Mouse (Mus musculus): ENCODE results near the gene Spsb4. TPM values are rescaled to one million over a fixed set of nuclear protein-coding genes. Genes with fewer than 3 reads are reported as not detected.

Gene Spsb4
- polyA plus RNA-seq, 1 experiment, result 0.43 TPM

GRCm38 (mm10) chr9:96954063-96954809, 64.4 kb downstream of the Spsb4 start:
- H3K27me3 ChIP-seq (ENCODE audit: control insufficient read depth, insufficient read depth, low read length), result no peaks in the 10 kb centered on the region
- TF ChIP-seq CTCF (IDR thresholded peaks at IDR 0.05; ENCODE audit: borderline replicate concordance, control insufficient read depth, extremely low read depth, insufficient read depth, low read length, poor library complexity) (no peak), POLR2A (IDR thresholded peaks at IDR 0.05; ENCODE audit: control insufficient read depth, extremely low read depth, insufficient read depth, low read length, poor library complexity) (no peak)
- DNase-seq, result no peak
- peaks cover 58% of the 10 kb centered on the region for H3K4me1 ChIP-seq (replicated peaks; ENCODE audit: control insufficient read depth, insufficient read depth, low read length)
- H3K4me3 ChIP-seq (ENCODE audit: control insufficient read depth, insufficient read depth, low read length), result no peak overlapping the region
- peak overlapping the region; percentile 27 for H3K27ac ChIP-seq (ENCODE audit: control insufficient read depth, insufficient read depth, low read length)
- H3K36me3 ChIP-seq (ENCODE audit: control insufficient read depth, insufficient read depth, low read length), result no peaks in the 10 kb centered on the region
- 94% methylated on average over 15 of the region's 15 CpGs for WGBS

- H3K4me1 ChIP-seq (replicated peaks; ENCODE audit: control insufficient read depth, insufficient read depth, low read length), result peaks cover 65% of the 10 kb centered on the region
- H3K27ac ChIP-seq (ENCODE audit: control insufficient read depth, insufficient read depth, low read length), result peak overlapping the region; percentile 53
- TF ChIP-seq POLR2A (IDR thresholded peaks at IDR 0.05; ENCODE audit: control insufficient read depth, extremely low read depth, insufficient read depth, low read length, poor library complexity) (no peak), CTCF (IDR thresholded peaks at IDR 0.05; ENCODE audit: borderline replicate concordance, control insufficient read depth, extremely low read depth, insufficient read depth, low read length, poor library complexity) (no peak)
- H3K27me3 ChIP-seq (ENCODE audit: control insufficient read depth, insufficient read depth, low read length), result no peaks in the 10 kb centered on the region
- 20% methylated on average over 8 of the region's 8 CpGs for WGBS
- peak; percentile 58 for DNase-seq
- H3K4me3 ChIP-seq (ENCODE audit: control insufficient read depth, insufficient read depth, low read length), result no peak overlapping the region
- no peaks in the 10 kb centered on the region for H3K36me3 ChIP-seq (ENCODE audit: control insufficient read depth, insufficient read depth, low read length)
Observed at GRCm38 (mm10) chr9:96953443-96953842, 65.2 kb downstream of the Spsb4 start.

GRCm38 (mm10) chr9:96952310-96952975, 66.2 kb downstream of the Spsb4 start:
- no peak for DNase-seq
- no peaks in the 10 kb centered on the region for H3K27me3 ChIP-seq (ENCODE audit: control insufficient read depth, insufficient read depth, low read length)
- no peaks in the 10 kb centered on the region for H3K36me3 ChIP-seq (ENCODE audit: control insufficient read depth, insufficient read depth, low read length)
- 59% methylated on average over 9 of the region's 9 CpGs for WGBS
- H3K4me1 ChIP-seq (replicated peaks; ENCODE audit: control insufficient read depth, insufficient read depth, low read length), result peaks cover 73% of the 10 kb centered on the region
- H3K27ac ChIP-seq (ENCODE audit: control insufficient read depth, insufficient read depth, low read length), result peak overlapping the region; percentile 37; the same call in 1 of the 2 replicates
- no peak overlapping the region for H3K4me3 ChIP-seq (ENCODE audit: control insufficient read depth, insufficient read depth, low read length)
- TF ChIP-seq POLR2A (IDR thresholded peaks at IDR 0.05; ENCODE audit: control insufficient read depth, extremely low read depth, insufficient read depth, low read length, poor library complexity) (no peak), CTCF (IDR thresholded peaks at IDR 0.05; ENCODE audit: borderline replicate concordance, control insufficient read depth, extremely low read depth, insufficient read depth, low read length, poor library complexity) (no peak)

GRCm38 (mm10) chr9:96949551-96949950, 69.1 kb downstream of the Spsb4 start:
- TF ChIP-seq POLR2A (IDR thresholded peaks at IDR 0.05; ENCODE audit: control insufficient read depth, extremely low read depth, insufficient read depth, low read length, poor library complexity) (no peak), CTCF (IDR thresholded peaks at IDR 0.05; ENCODE audit: borderline replicate concordance, control insufficient read depth, extremely low read depth, insufficient read depth, low read length, poor library complexity) (no peak)
- WGBS, result 96% methylated on average over 9 of the region's 9 CpGs
- peak overlapping the region; percentile 74 for H3K27ac ChIP-seq (ENCODE audit: control insufficient read depth, insufficient read depth, low read length)
- H3K4me1 ChIP-seq (replicated peaks; ENCODE audit: control insufficient read depth, insufficient read depth, low read length), result peaks cover 61% of the 10 kb centered on the region
- DNase-seq, result no peak
- H3K36me3 ChIP-seq (ENCODE audit: control insufficient read depth, insufficient read depth, low read length), result no peaks in the 10 kb centered on the region
- H3K27me3 ChIP-seq (ENCODE audit: control insufficient read depth, insufficient read depth, low read length), result no peaks in the 10 kb centered on the region
- no peak overlapping the region for H3K4me3 ChIP-seq (ENCODE audit: control insufficient read depth, insufficient read depth, low read length)

- WGBS, result 29% methylated on average over 5 of the region's 5 CpGs
- peak overlapping the region; percentile 74 for H3K27ac ChIP-seq (ENCODE audit: control insufficient read depth, insufficient read depth, low read length)
- H3K4me3 ChIP-seq (ENCODE audit: control insufficient read depth, insufficient read depth, low read length), result no peak overlapping the region
- H3K36me3 ChIP-seq (ENCODE audit: control insufficient read depth, insufficient read depth, low read length), result no peaks in the 10 kb centered on the region
- TF ChIP-seq POLR2A (IDR thresholded peaks at IDR 0.05; ENCODE audit: control insufficient read depth, extremely low read depth, insufficient read depth, low read length, poor library complexity) (no peak), CTCF (IDR thresholded peaks at IDR 0.05; ENCODE audit: borderline replicate concordance, control insufficient read depth, extremely low read depth, insufficient read depth, low read length, poor library complexity) (no peak)
- H3K4me1 ChIP-seq (replicated peaks; ENCODE audit: control insufficient read depth, insufficient read depth, low read length), result peaks cover 51% of the 10 kb centered on the region
- no peaks in the 10 kb centered on the region for H3K27me3 ChIP-seq (ENCODE audit: control insufficient read depth, insufficient read depth, low read length)
- DNase-seq, result peak; percentile 51
Observed at GRCm38 (mm10) chr9:96948546-96948945, 70.1 kb downstream of the Spsb4 start.

GRCm38 (mm10) chr9:96947171-96947570, 71.5 kb downstream of the Spsb4 start:
- Histone ChIP-seq H3K4me1 (replicated peaks; ENCODE audit: control insufficient read depth, insufficient read depth, low read length) (peaks cover 46% of the 10 kb centered on the region), H3K36me3 (ENCODE audit: control insufficient read depth, insufficient read depth, low read length) (no peaks in the 10 kb centered on the region), H3K4me3 (ENCODE audit: control insufficient read depth, insufficient read depth, low read length) (no peak overlapping the region), H3K27me3 (ENCODE audit: control insufficient read depth, insufficient read depth, low read length) (no peaks in the 10 kb centered on the region), H3K27ac (ENCODE audit: control insufficient read depth, insufficient read depth, low read length) (no peak overlapping the region)
- TF ChIP-seq POLR2A (IDR thresholded peaks at IDR 0.05; ENCODE audit: control insufficient read depth, extremely low read depth, insufficient read depth, low read length, poor library complexity) (no peak), CTCF (IDR thresholded peaks at IDR 0.05; ENCODE audit: borderline replicate concordance, control insufficient read depth, extremely low read depth, insufficient read depth, low read length, poor library complexity) (no peak)
- no peak for DNase-seq
- 89% methylated on average over 5 of the region's 5 CpGs for WGBS
